Mouse (Mus musculus) inflammation-experienced regulatory T-cells, adult 16 weeks (primary cell): ENCODE data around the gene Mrpl10. TPM values are rescaled to one million over a fixed set of nuclear protein-coding genes. Genes with fewer than 3 reads are reported as not detected.

Source experiments
- polyA plus RNA-seq: library from polyadenylated mRNA; unstranded; fragments of 100-300 nt; shearing (Covaris generic); gene quantifications from one replicate; pipeline ENCODE4 v1.2.1, GENCODE M21; 2017

The Mrpl10 gene
- 82.0 TPM for polyA plus RNA-seq

DNA sequence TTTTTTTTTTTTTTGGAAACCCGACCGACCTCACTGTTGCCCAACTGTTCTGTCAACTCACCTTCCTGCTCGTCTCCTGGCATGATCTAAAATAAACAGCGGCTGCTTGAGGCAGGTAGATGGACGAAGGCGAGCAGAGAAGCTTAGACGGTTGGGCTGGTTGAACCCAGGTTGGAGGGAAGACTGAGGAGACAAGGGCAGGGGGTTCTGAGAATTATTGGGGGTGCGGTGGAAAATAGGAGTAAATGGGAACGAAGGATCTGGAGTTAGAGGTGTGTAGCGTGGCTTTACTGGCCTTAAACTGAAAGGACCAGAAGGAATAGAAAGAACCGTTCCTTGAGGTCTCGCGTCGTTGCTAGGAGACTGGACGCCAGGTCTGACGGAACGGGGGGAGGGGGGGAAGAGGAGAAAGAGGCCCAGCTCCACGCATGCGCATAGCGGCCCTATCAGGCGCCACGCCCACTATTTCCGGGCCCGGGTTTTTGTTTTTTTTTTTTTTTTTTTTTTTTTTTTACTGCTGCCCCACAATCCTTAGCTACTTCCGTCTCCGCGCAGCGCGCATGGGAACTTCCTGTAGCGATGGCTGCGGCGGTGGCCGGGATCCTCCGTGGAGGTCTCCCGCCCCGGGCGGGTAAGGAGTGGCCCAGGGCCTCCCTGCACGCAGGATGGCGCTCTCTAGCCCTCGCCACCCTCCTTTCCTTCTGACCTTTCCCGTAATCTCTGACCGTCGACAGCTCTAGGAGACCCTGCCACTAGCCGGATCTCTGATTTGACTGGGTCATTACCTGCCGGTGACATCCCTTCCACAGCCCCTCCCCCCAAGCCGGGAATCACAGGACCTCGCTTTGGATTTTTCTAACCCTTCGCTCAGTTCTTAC, at the start of gene Mrpl10, which contains the start of gene Lrrc46:
TSS of gene Mrpl10 (plus strand) at position 539 of the 878 bp plus-strand sequence.
TSS of gene Lrrc46 (minus strand) at position 386 of the 878 bp plus-strand sequence.

DNA sequence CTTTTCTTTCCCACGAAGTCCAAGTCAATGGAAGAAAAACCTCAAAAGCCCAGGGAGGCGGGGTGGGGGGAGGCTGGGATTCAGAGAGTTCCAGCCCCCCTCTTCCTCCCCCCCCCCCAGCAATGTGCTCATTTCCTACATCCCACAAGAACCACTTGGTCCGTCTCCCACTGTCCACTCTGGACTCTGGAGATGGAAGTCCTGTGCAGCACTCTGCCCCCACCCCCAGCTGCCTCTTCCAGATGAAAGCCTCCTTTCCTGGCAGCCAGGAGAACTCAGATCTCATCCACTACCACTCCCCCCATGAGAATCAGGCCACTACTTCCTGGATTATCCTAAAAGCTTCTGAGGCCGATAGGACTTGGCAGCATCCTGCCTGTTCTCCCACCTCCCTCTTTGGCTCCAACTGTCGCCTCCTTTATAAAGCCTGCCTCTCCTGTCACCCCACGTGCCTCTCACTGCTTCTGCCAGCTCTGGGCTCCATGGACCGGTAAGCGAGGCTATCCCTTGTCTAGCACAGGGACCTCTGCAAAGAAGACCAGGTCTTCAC, 28.2 kb upstream of the Mrpl10 start, which contains the start of gene Sp6:
TSS of gene Sp6 (plus strand) at position 274 of the 550 bp plus-strand sequence.

DNA sequence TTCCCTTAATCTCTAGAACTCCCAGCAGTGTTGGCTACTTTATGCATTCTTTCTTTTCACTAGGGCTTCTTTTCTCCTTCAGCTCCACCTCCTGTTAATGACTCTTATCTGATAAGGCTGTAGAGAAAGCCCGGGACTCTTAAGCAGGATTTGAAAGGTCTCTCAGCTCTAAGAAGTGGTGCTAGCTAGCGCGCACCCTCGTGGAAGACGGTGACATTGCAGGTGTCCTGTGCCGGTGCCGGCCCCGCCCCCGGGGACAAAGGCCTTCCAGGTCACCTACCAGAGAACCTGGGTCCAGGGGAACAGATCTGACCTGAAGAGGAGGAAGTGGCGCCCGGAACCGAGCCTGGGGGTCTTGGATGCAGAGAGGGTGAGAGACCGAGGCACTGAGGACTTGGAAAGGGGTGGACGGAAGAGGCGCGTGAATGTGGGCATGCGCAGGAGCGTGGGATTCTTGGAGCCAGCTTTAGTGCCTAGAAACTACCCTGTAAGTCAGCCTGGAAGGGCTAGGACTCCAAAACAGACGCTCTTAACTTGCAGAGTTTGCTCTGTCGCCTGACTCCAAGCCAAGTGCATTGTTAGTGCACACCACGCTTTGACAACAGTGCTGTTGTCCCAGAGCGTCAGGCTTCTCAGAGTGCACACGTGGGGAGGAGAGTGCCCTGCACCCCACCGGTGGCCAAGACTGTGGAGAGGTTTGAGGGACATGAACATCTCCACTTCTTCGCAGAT, 11.5 kb upstream of the Mrpl10 start, which contains the start of gene Scrn2:
TSS of gene Scrn2 (plus strand) at position 253 of the 732 bp plus-strand sequence.

DNA sequence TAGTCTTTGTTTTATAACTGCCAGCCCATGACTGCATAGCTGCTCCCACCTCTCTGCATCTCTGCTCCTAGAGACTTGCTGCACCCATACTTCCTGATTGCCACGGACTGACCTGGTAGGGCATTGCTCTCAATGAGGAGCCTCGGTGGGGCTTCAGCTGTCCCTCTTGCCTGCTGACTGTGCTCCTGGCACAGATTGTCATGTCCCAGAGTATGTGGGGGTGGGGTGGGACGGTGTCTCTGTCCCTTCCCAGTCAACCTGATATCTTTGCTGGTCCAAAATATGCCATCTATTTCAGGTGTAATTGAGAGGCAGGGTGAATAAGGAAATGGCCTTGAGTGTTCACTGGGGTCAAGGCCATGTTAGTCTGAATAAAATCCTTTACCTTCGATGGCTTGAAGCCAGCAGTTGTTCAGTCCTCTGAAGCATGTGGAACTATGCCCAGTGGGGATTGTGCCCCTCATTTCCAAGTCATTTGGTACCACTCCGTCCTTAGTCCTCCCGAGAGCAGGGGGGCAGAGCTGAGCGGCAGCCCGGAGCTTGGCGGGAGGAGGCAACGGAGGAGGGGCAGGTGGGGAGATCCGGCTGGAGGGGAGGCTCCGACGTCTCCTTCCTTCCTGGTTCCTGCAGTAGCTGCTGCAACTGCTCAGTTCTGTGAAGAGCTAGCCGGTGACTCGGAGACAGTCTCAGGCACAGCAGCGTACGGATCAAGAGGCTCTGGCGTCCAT, 9.0 kb downstream of the Mrpl10 start, which contains the start of gene Osbpl7:
TSS of gene Osbpl7 (plus strand) at position 413 of the 728 bp plus-strand sequence.

Other genes with a start within 250 kb of the Mrpl10 start
- gene Nfe2l1, start 211.6 kb upstream of the Mrpl10 start, polyA plus RNA-seq, result 69.5 TPM
- gene Copz2, start 191.7 kb upstream of the Mrpl10 start, polyA plus RNA-seq, result not detected
- gene Cdk5rap3, start 125.1 kb upstream of the Mrpl10 start, polyA plus RNA-seq, result 107 TPM
- 0.23 TPM for gene Prr15l, start 113.5 kb upstream of the Mrpl10 start, polyA plus RNA-seq
- gene Pnpo, start 97.6 kb upstream of the Mrpl10 start, polyA plus RNA-seq, result 44.9 TPM
- 71.0 TPM for gene Sp2, start 58.6 kb upstream of the Mrpl10 start, polyA plus RNA-seq
- 10.6 TPM for gene Sp6, start 28.2 kb upstream of the Mrpl10 start, polyA plus RNA-seq
- 17.7 TPM for gene Scrn2, start 11.6 kb upstream of the Mrpl10 start, polyA plus RNA-seq
- not detected for gene Lrrc46, start 153 bp upstream of the Mrpl10 start, polyA plus RNA-seq
- 33.8 TPM for gene Osbpl7, start 9.1 kb downstream of the Mrpl10 start, polyA plus RNA-seq
- 10.0 TPM for gene Tbx21, start 73.8 kb downstream of the Mrpl10 start, polyA plus RNA-seq
- not detected for gene Tbkbp1, start 109.9 kb downstream of the Mrpl10 start, polyA plus RNA-seq
- 31.9 TPM for gene Kpnb1, start 146.3 kb downstream of the Mrpl10 start, polyA plus RNA-seq
- 30.7 TPM for gene Npepps, start 239.1 kb downstream of the Mrpl10 start, polyA plus RNA-seq